Mouse (Mus musculus) myocyte (in vitro differentiated cells): ENCODE results near the gene Pknox2.
A peak's percentile ranks its signal among the peaks of the same experiment; 100 is the strongest.

Experiments used
- CEBPB ChIP-seq: IDR thresholded peaks from 2 replicates; pipeline ENCODE4 v1.6.1; 2011; ENCODE audit warnings: mild to moderate bottlenecking, moderate library complexity; ENCODE audit not compliant: poor library complexity, insufficient read depth, severe bottlenecking
- E2F4 ChIP-seq: IDR thresholded peaks from one replicate; pipeline ENCODE4 v1.6.1; 2011; ENCODE audit warnings: mild to moderate bottlenecking, control low read depth, moderate library complexity; ENCODE audit not compliant: insufficient read depth
- MAX ChIP-seq: IDR thresholded peaks from one replicate; pipeline ENCODE4 v1.6.1; 2011; ENCODE audit warnings: low read depth, mild to moderate bottlenecking, control low read depth
- MYOD1 ChIP-seq, 3 experiments: IDR thresholded peaks; one replicate each; pipeline ENCODE4 v1.6.1; 2011; ENCODE audit warnings: control low read depth in 2 of 3, low read depth in 2 of 3, mild to moderate bottlenecking in 2 of 3, moderate library complexity in 1 of 3; ENCODE audit not compliant: insufficient read length in 2 of 3, control insufficient read depth in 1 of 3
- MYOG ChIP-seq, 3 experiments: IDR thresholded peaks; one replicate each; pipeline ENCODE4 v1.6.1; 2011; ENCODE audit warnings: control low read depth in 2 of 3, low read depth in 2 of 3, mild to moderate bottlenecking in 2 of 3; ENCODE audit not compliant: insufficient read length in 2 of 3, control insufficient read depth in 1 of 3, insufficient read depth in 1 of 3
- POLR2A ChIP-seq: IDR thresholded peaks from one replicate; pipeline ENCODE4 v1.6.1; 2011; ENCODE audit warnings: low read depth, mild to moderate bottlenecking, control low read depth, moderate library complexity; ENCODE audit not compliant: insufficient read length
- POLR2AphosphoS2 ChIP-seq: IDR thresholded peaks from one replicate; pipeline ENCODE4 v1.6.1; 2011; ENCODE audit warnings: low read depth, control low read depth; ENCODE audit not compliant: insufficient read length
- REST ChIP-seq: IDR thresholded peaks from one replicate; pipeline ENCODE4 v1.6.1; 2011; ENCODE audit warnings: mild to moderate bottlenecking, control low read depth, moderate library complexity; ENCODE audit not compliant: insufficient read depth, insufficient read length
- SRF ChIP-seq: IDR thresholded peaks from one replicate; pipeline ENCODE4 v1.6.1; 2011; ENCODE audit warnings: low read depth; ENCODE audit not compliant: control insufficient read depth, insufficient read length
- TCF3 ChIP-seq: IDR thresholded peaks from one replicate; pipeline ENCODE4 v1.6.1; 2011; ENCODE audit warnings: low read depth, control low read depth; ENCODE audit not compliant: insufficient read length
- USF1 ChIP-seq: IDR thresholded peaks from one replicate; pipeline ENCODE4 v1.6.1; 2011; ENCODE audit warnings: low read depth, mild to moderate bottlenecking, control low read depth, moderate library complexity

- TF ChIP-seq CEBPB (peak; percentile 75), POLR2A (no peak), USF1 (no peak), SRF (no peak), E2F4 (no peak), REST (no peak), MYOD1 (IDR thresholded peaks at IDR 0.05; ENCODE audit: control insufficient read depth in 1 of 3, insufficient read length in 2 of 3, low read depth in 2 of 3) (no peak), POLR2AphosphoS2 (no peak), MAX (no peak), TCF3 (no peak), MYOG (IDR thresholded peaks at IDR 0.05; ENCODE audit: control insufficient read depth in 1 of 3, insufficient read depth in 1 of 3, insufficient read length in 2 of 3, low read depth in 2 of 3) (no peak)
These were observed 109.8 kb downstream of the Pknox2 start for GRCm38 (mm10) chr9:37037405-37037804.
